Mouse (Mus musculus) G1E (cell line): Measurements from ENCODE around the gene Mbnl1.

Experiments
- CTCF ChIP-seq: IDR thresholded peaks from 2 replicates; pipeline ENCODE4 v1.5.1; 2012; ENCODE audit warnings: low read depth, low read length, inconsistent platforms, mixed read lengths
- GATA1 ChIP-seq: IDR thresholded peaks from 2 replicates; pipeline ENCODE4 v1.6.1; 2012; ENCODE audit warnings: borderline replicate concordance, low read length, inconsistent platforms, mixed read lengths
- GATA2 ChIP-seq: IDR thresholded peaks from 2 replicates; pipeline ENCODE4 v1.6.1; 2012; ENCODE audit warnings: low read depth, low read length, inconsistent platforms, borderline replicate concordance
- TAL1 ChIP-seq: conservative IDR thresholded peaks from 2 replicates; pipeline ENCODE4 v1.6.1; 2012; ENCODE audit warnings: low read depth, low read length, inconsistent platforms, mixed read lengths

DNA sequence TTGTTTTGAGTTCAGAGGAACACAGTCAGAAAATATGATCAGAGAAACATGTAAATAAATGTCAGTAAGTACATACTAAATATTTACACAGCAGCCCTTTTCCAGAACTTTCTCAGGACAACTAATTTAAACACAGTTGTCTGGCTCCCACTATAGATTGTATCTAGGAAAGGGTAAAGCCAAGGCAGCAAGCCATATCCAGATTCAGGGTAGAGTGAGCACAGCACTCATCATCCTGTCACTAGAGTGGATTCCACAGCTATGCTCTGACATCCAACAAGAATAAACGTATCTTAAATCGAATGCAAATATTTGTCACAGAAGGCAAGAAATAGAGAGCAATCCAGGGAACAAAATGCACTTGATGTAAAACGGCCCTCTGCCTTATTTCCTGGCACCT is 165.9 kb downstream of the Mbnl1 start:
- no peak for TF ChIP-seq CTCF
- no peak for TF ChIP-seq GATA2
- no peak for TF ChIP-seq GATA1
- TF ChIP-seq TAL1, result no peak
